Mouse (Mus musculus) heart, postnatal 0 days (tissue): ENCODE data around the gene Eif3k.

Experiments used
- CTCF ChIP-seq: IDR thresholded peaks from 2 replicates; pipeline ENCODE4 v1.5.1; 2016; ENCODE audit warnings: antibody characterized with exemption, control low read depth, low read depth
- EP300 ChIP-seq: IDR thresholded peaks from 2 replicates; pipeline ENCODE4 v1.6.1; 2016; ENCODE audit warnings: antibody characterized with exemption, low read depth

DNA sequence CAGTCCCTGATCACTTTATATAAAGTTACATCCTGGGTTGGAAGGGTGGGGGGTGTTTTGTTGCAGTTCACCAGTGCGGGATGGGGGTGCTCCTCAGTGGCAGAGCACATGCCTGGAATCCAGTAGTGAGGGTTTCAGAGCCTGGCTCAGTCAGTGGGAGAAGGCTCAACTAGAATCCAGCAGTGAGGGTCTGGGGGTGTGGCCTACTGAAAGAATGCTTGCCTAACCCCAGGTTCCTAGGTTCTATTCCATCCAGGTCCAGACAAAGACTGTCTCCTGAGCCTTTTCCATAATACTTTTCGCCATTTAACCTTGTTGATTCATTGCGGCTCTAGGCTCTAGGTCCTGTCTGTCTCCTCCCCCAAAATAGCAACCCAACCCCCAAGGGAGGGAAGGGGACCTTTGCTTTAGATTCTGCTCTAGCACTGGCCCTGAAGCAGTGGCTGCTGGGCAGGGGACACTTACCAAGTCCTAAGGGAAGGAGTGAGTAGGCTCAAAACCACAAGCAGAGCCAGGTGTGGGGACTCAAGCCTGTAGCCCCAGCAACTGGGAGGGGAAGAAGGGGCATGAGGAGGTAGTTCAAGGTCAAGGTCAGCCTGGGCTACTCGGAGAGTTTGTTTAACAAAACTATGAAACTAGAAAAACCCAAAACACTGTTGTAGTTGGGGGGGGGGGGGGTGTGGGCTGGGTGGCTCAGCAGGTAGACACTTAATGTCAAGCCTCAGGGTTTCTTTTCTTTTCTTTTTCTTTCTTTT, 14.7 kb downstream of the Eif3k start:
- TF ChIP-seq EP300: no peak
- TF ChIP-seq CTCF: no peak
